Mouse (Mus musculus): ENCODE data around the gene Atxn2. TPM values are rescaled to one million over a fixed set of nuclear protein-coding genes. Genes with fewer than 3 reads are reported as not detected.
"Not testable (repeated sequence)": the region's sequence is repeated elsewhere in the genome, so short reads cannot be mapped to it uniquely, and the experiment has no call there.

Gene Atxn2
- polyA plus RNA-seq, 1 experiment from 2014 or later: 75.2 TPM

DNA sequence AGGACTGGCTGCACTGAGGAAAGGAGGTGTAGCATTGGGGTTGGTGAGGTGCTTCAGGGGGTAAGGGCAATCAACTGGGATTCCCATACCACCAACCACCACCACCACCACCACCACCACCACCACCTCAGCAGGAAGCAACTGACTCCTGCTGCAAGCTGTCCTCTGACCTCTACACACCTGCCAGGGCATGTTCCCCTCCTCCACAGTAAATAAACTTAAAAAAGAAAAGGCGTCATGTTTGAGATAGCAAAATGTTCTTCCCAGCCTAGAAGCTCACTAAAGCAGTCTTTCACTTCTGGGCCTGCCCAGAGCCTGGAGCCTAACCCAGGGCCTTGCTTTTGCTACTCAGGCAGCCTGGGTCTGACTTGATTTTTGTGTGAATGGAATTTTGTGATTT, 3.2 kb downstream of the Atxn2 start:
- no peaks in the 10 kb centered on the region for H3K27me3 ChIP-seq (ENCODE audit: control insufficient read depth, insufficient read depth, low read length)
- ATAC-seq (ENCODE audit: low FRiP score): no peak
- H3K9ac ChIP-seq (ENCODE audit: low read depth, low read length): no peak overlapping the region
- DNase-seq (ENCODE audit: low spot score): no peak
- WGBS: 71% methylated on average over 1 of the region's 1 CpGs
- no peak overlapping the region for H3K4me2 ChIP-seq (replicated peaks; ENCODE audit: low read depth, low read length)
- no peak overlapping the region for H3K27ac ChIP-seq (ENCODE audit: low read depth, low read length)
- H3K4me1 ChIP-seq (replicated peaks; ENCODE audit: control insufficient read depth, insufficient read depth, low read length): peaks cover 2% of the 10 kb centered on the region; the same call in 1 of the 2 replicates
- H3K9me3 ChIP-seq (ENCODE audit: control insufficient read depth, low read length): no peaks in the 10 kb centered on the region
- H3K4me3 ChIP-seq (ENCODE audit: low read depth, low read length): no peak overlapping the region
- H3K36me3 ChIP-seq (ENCODE audit: control insufficient read depth, insufficient read depth, low read length): no peaks in the 10 kb centered on the region

DNA sequence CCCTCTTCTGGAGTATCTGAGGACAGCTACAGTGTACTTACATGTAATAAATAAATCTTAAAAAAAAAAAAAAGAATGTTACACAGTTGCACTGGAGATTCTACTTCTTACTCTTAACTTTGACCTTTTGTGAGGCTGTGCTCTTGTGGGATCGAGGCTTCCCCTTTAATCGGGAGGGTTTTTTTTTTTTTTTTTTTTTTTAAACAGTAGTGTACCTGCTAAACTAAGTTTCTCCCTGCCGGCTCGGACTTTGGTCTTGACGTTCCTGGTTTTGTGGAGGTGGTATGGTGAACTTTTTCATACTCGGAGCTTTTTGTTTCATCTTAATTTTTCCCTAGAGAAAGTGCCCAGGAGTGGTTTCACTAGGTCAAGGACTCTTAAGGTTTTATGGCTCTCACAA, 3.8 kb downstream of the Atxn2 start:
- H3K4me3 ChIP-seq (ENCODE audit: low read depth, low read length): no peak overlapping the region
- H3K9ac ChIP-seq (ENCODE audit: low read depth, low read length): no peak overlapping the region
- ATAC-seq (ENCODE audit: low FRiP score) (no peak), DNase-seq (ENCODE audit: low spot score) (no peak)
- no peaks in the 10 kb centered on the region for H3K36me3 ChIP-seq (ENCODE audit: control insufficient read depth, insufficient read depth, low read length)
- H3K4me1 ChIP-seq (replicated peaks; ENCODE audit: control insufficient read depth, insufficient read depth, low read length): peaks cover 2% of the 10 kb centered on the region; the same call in 1 of the 2 replicates
- no peaks in the 10 kb centered on the region for H3K27me3 ChIP-seq (ENCODE audit: control insufficient read depth, insufficient read depth, low read length)
- 92% methylated on average over 6 of the region's 6 CpGs for WGBS
- no peak overlapping the region for H3K27ac ChIP-seq (ENCODE audit: low read depth, low read length)
- no peak overlapping the region for H3K4me2 ChIP-seq (replicated peaks; ENCODE audit: low read depth, low read length)
- H3K9me3 ChIP-seq (ENCODE audit: control insufficient read depth, low read length): no peaks in the 10 kb centered on the region

DNA sequence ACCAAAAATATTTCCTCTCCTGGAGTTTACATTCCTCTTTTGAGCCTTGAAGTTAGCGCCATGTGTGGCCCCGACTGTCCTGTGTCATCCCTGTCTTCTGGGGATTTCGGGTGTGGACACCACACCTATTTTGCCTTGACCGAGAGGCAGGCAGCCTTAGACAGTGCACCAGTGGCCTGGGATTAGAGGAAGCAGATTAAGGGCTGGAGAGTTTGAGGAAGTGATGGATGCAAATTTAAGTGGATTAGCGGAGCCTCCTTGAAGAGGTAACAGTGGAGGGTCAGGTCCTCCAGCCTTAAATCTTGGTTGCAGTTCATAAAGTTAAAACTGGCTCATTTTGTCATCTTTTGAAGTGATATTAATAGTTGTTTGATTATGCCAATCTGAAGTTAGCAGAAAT, 7.3 kb downstream of the Atxn2 start:
- no peaks in the 10 kb centered on the region for H3K36me3 ChIP-seq (ENCODE audit: control insufficient read depth, insufficient read depth, low read length)
- no peak overlapping the region for H3K27ac ChIP-seq (ENCODE audit: low read depth, low read length)
- ATAC-seq (ENCODE audit: low FRiP score): no peak
- H3K9me3 ChIP-seq (ENCODE audit: control insufficient read depth, low read length): no peaks in the 10 kb centered on the region
- H3K4me3 ChIP-seq (ENCODE audit: low read depth, low read length): no peak overlapping the region
- DNase-seq (ENCODE audit: low spot score): no peak
- H3K9ac ChIP-seq (ENCODE audit: low read depth, low read length): no peak overlapping the region
- no peaks in the 10 kb centered on the region for H3K27me3 ChIP-seq (ENCODE audit: control insufficient read depth, insufficient read depth, low read length)
- H3K4me2 ChIP-seq (replicated peaks; ENCODE audit: low read depth, low read length): no peak overlapping the region
- WGBS: 85% methylated on average over 5 of the region's 5 CpGs
- H3K4me1 ChIP-seq (replicated peaks; ENCODE audit: control insufficient read depth, insufficient read depth, low read length): no peaks in the 10 kb centered on the region; the same call in 1 of the 2 replicates

DNA sequence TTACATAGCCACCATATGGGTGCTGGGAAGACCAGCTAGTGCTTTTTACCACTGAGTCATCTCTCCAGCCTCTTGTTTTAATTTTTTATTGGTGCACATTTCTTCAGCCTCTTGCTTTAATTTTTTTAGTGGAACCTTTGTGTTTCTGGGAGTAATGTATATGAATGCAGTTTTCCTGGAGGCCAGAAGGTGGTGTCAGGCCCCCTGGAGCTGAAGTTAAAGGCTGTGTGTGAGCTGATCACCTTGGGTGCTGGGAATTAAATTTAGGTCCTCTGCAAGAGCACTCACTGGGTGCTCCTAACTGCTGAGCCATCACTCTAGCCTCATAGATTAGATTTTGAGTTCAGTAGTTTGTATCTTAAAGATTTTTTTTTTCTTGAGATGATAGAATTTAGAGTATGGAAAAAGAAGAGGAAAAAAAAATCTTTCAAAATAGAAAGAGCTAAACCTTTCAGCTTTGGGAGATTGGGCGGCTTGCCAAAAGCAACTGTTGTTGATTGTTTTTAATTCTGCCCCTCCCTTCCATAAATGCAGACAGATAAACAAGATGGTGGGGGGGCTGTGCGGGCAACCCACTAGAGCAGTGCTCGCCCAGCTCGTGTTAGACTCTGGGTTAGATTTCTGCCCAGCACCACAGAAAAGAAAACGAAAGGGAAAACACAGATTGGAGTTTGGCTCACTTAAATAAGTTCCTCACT, 9.9 kb downstream of the Atxn2 start:
- H3K4me1 ChIP-seq (replicated peaks; ENCODE audit: control insufficient read depth, insufficient read depth, low read length): no peaks in the 10 kb centered on the region
- H3K9ac ChIP-seq (ENCODE audit: low read depth, low read length): no peak overlapping the region
- H3K9me3 ChIP-seq (ENCODE audit: control insufficient read depth, low read length): no peaks in the 10 kb centered on the region
- no peaks in the 10 kb centered on the region for H3K36me3 ChIP-seq (ENCODE audit: control insufficient read depth, insufficient read depth, low read length)
- DNase-seq (ENCODE audit: low spot score) (no peak), ATAC-seq (ENCODE audit: low FRiP score) (no peak)
- 94% methylated on average over 5 of the region's 5 CpGs for WGBS
- no peaks in the 10 kb centered on the region for H3K27me3 ChIP-seq (ENCODE audit: control insufficient read depth, insufficient read depth, low read length)
- no peak overlapping the region for H3K4me2 ChIP-seq (replicated peaks; ENCODE audit: low read depth, low read length)
- no peak overlapping the region for H3K27ac ChIP-seq (ENCODE audit: low read depth, low read length)
- H3K4me3 ChIP-seq (ENCODE audit: low read depth, low read length): no peak overlapping the region

DNA sequence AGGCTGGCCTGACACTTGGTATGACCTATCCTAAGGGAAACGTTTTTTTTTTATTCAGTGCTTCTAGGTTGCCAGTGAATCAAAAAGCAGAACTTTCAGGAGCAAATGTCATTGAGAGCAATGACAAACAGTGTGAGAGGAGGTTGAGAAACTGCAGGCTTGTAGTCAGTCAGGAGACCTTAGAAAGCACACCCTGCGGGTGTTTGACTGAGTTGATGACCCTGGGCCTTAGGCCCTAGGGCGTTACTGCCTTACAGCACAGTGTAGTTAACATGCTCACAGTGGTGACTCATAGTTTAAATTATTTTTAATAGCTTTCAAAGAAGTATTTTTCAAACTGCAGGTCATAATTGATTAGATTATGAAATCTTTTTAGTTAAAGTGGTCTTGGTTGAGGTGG, 10.7 kb downstream of the Atxn2 start:
- Histone ChIP-seq H3K4me1 (replicated peaks; ENCODE audit: control insufficient read depth, insufficient read depth, low read length) (no peaks in the 10 kb centered on the region), H3K27ac (ENCODE audit: low read depth, low read length) (no peak overlapping the region), H3K9me3 (ENCODE audit: control insufficient read depth, low read length) (no peaks in the 10 kb centered on the region), H3K27me3 (ENCODE audit: control insufficient read depth, insufficient read depth, low read length) (no peaks in the 10 kb centered on the region), H3K4me3 (ENCODE audit: low read depth, low read length) (no peak overlapping the region), H3K9ac (ENCODE audit: low read depth, low read length) (no peak overlapping the region), H3K36me3 (ENCODE audit: control insufficient read depth, insufficient read depth, low read length) (no peaks in the 10 kb centered on the region), H3K4me2 (replicated peaks; ENCODE audit: low read depth, low read length) (no peak overlapping the region)
- no peak for ATAC-seq (ENCODE audit: low FRiP score)
- no peak for DNase-seq (ENCODE audit: low spot score)
- WGBS: 84% methylated on average over 3 of the region's 3 CpGs

DNA sequence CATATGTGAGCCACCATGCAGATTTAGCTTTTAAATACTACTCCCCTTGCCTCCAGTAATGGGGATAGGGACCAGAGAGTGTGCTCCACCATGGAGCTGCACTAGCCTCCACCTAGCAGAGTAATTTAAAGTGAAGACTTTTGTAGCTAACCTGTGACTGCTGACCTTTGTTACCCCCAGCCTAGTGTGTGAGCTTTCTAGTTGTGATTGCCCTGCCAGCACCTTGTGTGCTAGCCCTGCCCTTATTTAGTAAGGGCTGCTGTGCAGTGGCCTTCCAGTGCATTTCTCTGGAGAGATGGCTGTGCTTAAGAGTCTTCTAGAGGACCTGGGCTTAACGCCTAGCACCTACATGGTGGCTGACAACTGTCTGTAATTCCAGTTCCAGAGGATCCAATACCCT, 13.5 kb downstream of the Atxn2 start:
- H3K4me1 ChIP-seq (replicated peaks; ENCODE audit: control insufficient read depth, insufficient read depth, low read length): no peaks in the 10 kb centered on the region
- H3K4me2 ChIP-seq (replicated peaks; ENCODE audit: low read depth, low read length): no peak overlapping the region
- ATAC-seq (ENCODE audit: low FRiP score): no peak
- H3K4me3 ChIP-seq (ENCODE audit: low read depth, low read length): no peak overlapping the region
- no peak overlapping the region for H3K27ac ChIP-seq (ENCODE audit: low read depth, low read length)
- H3K27me3 ChIP-seq (ENCODE audit: control insufficient read depth, insufficient read depth, low read length): no peaks in the 10 kb centered on the region
- 88% methylated on average over 1 of the region's 1 CpGs for WGBS
- no peaks in the 10 kb centered on the region for H3K9me3 ChIP-seq (ENCODE audit: control insufficient read depth, low read length)
- no peak overlapping the region for H3K9ac ChIP-seq (ENCODE audit: low read depth, low read length)
- no peak for DNase-seq (ENCODE audit: low spot score)
- H3K36me3 ChIP-seq (ENCODE audit: control insufficient read depth, insufficient read depth, low read length): no peaks in the 10 kb centered on the region

DNA sequence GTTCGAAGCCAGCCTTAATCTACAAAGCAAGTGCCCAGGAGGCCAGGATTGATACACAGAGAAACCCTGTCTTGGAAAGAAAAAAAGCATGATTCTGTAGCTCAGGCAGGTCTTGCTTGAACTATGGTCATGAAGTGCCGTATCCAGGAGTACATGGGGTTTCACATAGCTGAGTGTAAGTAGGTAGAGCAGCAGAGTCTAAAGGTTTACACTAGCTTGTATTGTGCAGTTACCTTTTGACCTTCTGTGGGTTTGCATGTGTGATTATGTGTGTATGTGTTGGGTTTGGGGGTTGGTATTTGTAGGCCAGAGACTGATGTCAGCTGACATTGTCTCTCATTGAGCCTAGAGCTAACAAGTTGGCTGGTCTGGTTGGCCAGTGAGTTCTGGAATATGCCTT, 18.9 kb downstream of the Atxn2 start:
- no peak overlapping the region for H3K4me2 ChIP-seq (replicated peaks; ENCODE audit: low read depth, low read length)
- no peaks in the 10 kb centered on the region for H3K4me1 ChIP-seq (replicated peaks; ENCODE audit: control insufficient read depth, insufficient read depth, low read length)
- ATAC-seq (ENCODE audit: low FRiP score): no peak
- no peak overlapping the region for H3K27ac ChIP-seq (ENCODE audit: low read depth, low read length)
- 96% methylated on average over 2 of the region's 2 CpGs for WGBS
- DNase-seq (ENCODE audit: low spot score): no peak
- no peaks in the 10 kb centered on the region for H3K9me3 ChIP-seq (ENCODE audit: control insufficient read depth, low read length)
- no peaks in the 10 kb centered on the region for H3K27me3 ChIP-seq (ENCODE audit: control insufficient read depth, insufficient read depth, low read length)
- H3K4me3 ChIP-seq (ENCODE audit: low read depth, low read length): no peak overlapping the region
- no peaks in the 10 kb centered on the region for H3K36me3 ChIP-seq (ENCODE audit: control insufficient read depth, insufficient read depth, low read length)
- no peak overlapping the region for H3K9ac ChIP-seq (ENCODE audit: low read depth, low read length)

DNA sequence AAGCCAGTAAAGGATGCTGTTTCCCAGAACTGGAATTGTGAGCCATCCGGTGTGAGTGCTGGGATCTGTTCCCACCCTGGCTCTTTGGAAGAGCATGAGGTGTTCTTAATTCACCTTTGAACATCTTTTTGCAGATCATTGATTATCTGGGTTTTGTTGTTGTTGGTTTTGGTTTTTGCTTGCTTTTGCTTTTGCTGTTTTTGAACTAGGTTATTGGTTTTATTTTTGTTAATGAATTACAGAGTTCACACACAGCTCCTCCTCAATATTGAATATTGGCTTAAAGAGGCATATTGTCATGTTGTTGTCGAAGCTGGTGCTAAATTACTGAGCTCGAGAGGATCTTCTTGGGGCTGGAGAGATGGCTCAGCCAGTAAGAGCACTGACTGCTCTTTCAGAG, 25.5 kb downstream of the Atxn2 start:
- no peak overlapping the region for H3K4me3 ChIP-seq (ENCODE audit: low read depth, low read length)
- H3K9ac ChIP-seq (ENCODE audit: low read depth, low read length): no peak overlapping the region
- 95% methylated on average over 3 of the region's 3 CpGs for WGBS
- H3K4me1 ChIP-seq (replicated peaks; ENCODE audit: control insufficient read depth, insufficient read depth, low read length): no peaks in the 10 kb centered on the region
- no peaks in the 10 kb centered on the region for H3K9me3 ChIP-seq (ENCODE audit: control insufficient read depth, low read length)
- no peak overlapping the region for H3K27ac ChIP-seq (ENCODE audit: low read depth, low read length)
- DNase-seq (ENCODE audit: low spot score) (no peak), ATAC-seq (ENCODE audit: low FRiP score) (no peak)
- no peaks in the 10 kb centered on the region for H3K27me3 ChIP-seq (ENCODE audit: control insufficient read depth, insufficient read depth, low read length)
- H3K4me2 ChIP-seq (replicated peaks; ENCODE audit: low read depth, low read length): no peak overlapping the region
- H3K36me3 ChIP-seq (ENCODE audit: control insufficient read depth, insufficient read depth, low read length): no peaks in the 10 kb centered on the region

DNA sequence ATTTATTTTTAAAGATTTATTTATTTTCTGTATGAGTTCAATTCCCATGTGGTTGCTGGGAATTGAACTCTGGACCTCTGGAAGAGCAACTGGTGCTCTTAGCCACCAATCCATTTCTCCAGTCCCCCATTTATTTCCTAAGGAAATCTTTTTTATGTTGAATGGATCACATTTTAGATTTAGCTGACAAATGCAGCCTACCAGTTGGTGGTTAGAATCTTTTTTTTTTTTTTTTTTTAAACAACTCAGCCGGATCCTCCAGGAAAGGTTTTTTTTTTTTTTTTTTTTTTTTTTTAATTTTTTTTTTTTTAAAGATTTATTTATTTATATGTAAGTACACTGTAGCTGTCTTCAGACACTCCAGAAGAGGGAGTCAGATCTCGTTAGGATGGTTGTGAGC, 27.0 kb downstream of the Atxn2 start:
- H3K27me3 ChIP-seq (ENCODE audit: control insufficient read depth, insufficient read depth, low read length); H3K4me3 ChIP-seq (ENCODE audit: low read depth, low read length); DNase-seq (ENCODE audit: low spot score); H3K36me3 ChIP-seq (ENCODE audit: control insufficient read depth, insufficient read depth, low read length); H3K9me3 ChIP-seq (ENCODE audit: control insufficient read depth, low read length); H3K27ac ChIP-seq (ENCODE audit: low read depth, low read length); H3K9ac ChIP-seq (ENCODE audit: low read depth, low read length); ATAC-seq (ENCODE audit: low FRiP score); H3K4me2 ChIP-seq (replicated peaks; ENCODE audit: low read depth, low read length); H3K4me1 ChIP-seq (replicated peaks; ENCODE audit: control insufficient read depth, insufficient read depth, low read length): not testable (repeated sequence)
- 83% methylated on average over 1 of the region's 2 CpGs for WGBS

All from hindbrain, embryonic 11.5 days (tissue).